Mouse (Mus musculus) mouse embryonic stem cell (cell line): ENCODE results near the gene Ndufaf8.

ENCODE experiments used
- in situ Hi-C, 2 experiments: fragments of 300-500 bp; cut with MboI; formaldehyde crosslinking; loops; 1 replicate in 1 of 2; 3 replicates in 1 of 2; pipeline ENCODE4 v1.14.3; 2019 to 2020; ENCODE audit warnings: low sequenced_read_pairs in 2 of 2, low pct_unique_long_range_greater_than_20kb in 1 of 2, mixed read lengths in 1 of 2; ENCODE audit not compliant: unreplicated experiment in 1 of 2

Gene Ndufaf8

GRCm38 (mm10) chr11:120076191-120076590 lies 22.5 kb upstream of the Ndufaf8 start:
- in situ Hi-C loops = no loop called here

- in situ Hi-C loops = no loop called here
These were observed 18.4 kb upstream of the Ndufaf8 start for GRCm38 (mm10) chr11:120080282-120080681.

GRCm38 (mm10) chr11:120085891-120086627 lies 12.7 kb upstream of the Ndufaf8 start:
- in situ Hi-C loops = no loop called here

- in situ Hi-C loops = no loop called here
These were observed 12.0 kb upstream of the Ndufaf8 start, which contains the start of gene Cep131 for GRCm38 (mm10) chr11:120086702-120087152. Cep131 (minus strand) TSS chr11:120086827.

- in situ Hi-C loops = no loop called here
These were observed 8.1 kb upstream of the Ndufaf8 start for GRCm38 (mm10) chr11:120090661-120091060.

- in situ Hi-C loops = no loop called here
These were observed 5.7 kb upstream of the Ndufaf8 start for GRCm38 (mm10) chr11:120092817-120093591.

GRCm38 (mm10) chr11:120101036-120101435 lies 2.3 kb downstream of the Ndufaf8 start:
- in situ Hi-C loops = no loop called here

GRCm38 (mm10) chr11:120103431-120103997 lies 4.8 kb downstream of the Ndufaf8 start:
- in situ Hi-C loops = no loop called here

- in situ Hi-C loops = loop anchor here in 1 of 2 experiments (5.0 kb wide), 1 partner anchor 105 kb away; no protein-coding TSS in a partner anchor
These were observed 8.3 kb downstream of the Ndufaf8 start for GRCm38 (mm10) chr11:120107026-120107425.

GRCm38 (mm10) chr11:120107796-120108195 lies 9.1 kb downstream of the Ndufaf8 start:
- in situ Hi-C loops = loop anchor here in 1 of 2 experiments (5.0 kb wide), 1 partner anchor 105 kb away; no protein-coding TSS in a partner anchor

- in situ Hi-C loops = loop anchor here in 1 of 2 experiments (5.0 kb wide), 1 partner anchor 103 kb away; no protein-coding TSS in a partner anchor
These were observed 11.0 kb downstream of the Ndufaf8 start for GRCm38 (mm10) chr11:120109558-120110210.

- in situ Hi-C loops = no loop called here
These were observed 11.8 kb downstream of the Ndufaf8 start for GRCm38 (mm10) chr11:120110554-120110953.

GRCm38 (mm10) chr11:120111033-120111432 lies 12.3 kb downstream of the Ndufaf8 start:
- in situ Hi-C loops = no loop called here

GRCm38 (mm10) chr11:120112136-120112535 lies 13.4 kb downstream of the Ndufaf8 start:
- in situ Hi-C loops = no loop called here

- in situ Hi-C loops = no loop called here
These were observed 15.9 kb downstream of the Ndufaf8 start for GRCm38 (mm10) chr11:120114488-120115215.

GRCm38 (mm10) chr11:120117626-120118025 lies 18.9 kb downstream of the Ndufaf8 start:
- in situ Hi-C loops = no loop called here

GRCm38 (mm10) chr11:120119108-120119507 lies 20.4 kb downstream of the Ndufaf8 start:
- in situ Hi-C loops = no loop called here
